29 mouse cellular contexts compared by ENCODE assay signal in the genomic region with DNA sequence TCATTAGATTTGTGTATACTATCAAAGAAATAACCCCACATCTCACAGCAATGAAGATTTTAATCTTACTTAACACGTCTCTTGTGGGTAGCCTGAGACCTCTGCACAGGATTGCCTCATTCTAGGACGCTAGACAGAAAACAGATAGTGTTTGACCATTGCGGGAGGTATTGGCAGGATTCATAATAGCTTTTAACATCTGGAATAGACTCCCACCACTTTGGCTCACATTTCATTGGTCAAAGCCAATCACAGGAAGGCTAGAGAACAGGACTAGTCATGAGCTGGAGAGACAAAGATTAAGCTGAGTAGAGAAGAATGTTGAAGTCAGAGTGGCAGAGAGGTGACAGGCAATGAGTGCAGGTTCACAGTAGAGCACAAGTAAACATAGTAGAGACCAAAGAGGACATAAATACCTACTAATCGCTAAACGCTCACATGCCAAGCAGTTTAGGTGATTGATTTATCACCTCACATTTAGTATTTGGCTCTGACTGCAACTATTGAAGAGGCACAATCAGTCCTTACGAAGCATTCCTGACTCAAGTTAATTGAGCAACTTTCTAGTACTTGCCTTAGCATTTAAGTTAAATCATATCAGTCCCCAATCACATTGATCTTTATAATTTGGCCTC.
DNase-seq lines count a peak whose midpoint lies in the region; ATAC-seq lines count a peak whose summit lies in the region.
"Had no signal": no experiment of that assay in that cellular context is flagged by ENCODE, and none has a peak within 500 bp of the region (broad histone marks: within the 10 kb centered on the region; RNA-seq: fewer than 3 reads in every experiment).

No protein-coding gene starts in this region.

- no peaks in the 10 kb centered on the region for H3K27me3 ChIP-seq in heart, embryonic 10.5 days (ENCODE audit: insufficient read depth, poor library complexity, severe bottlenecking)
- H3K27me3 ChIP-seq: CH12.LX; embryonic facial prominence, embryonic 12.5 days; embryonic facial prominence, embryonic 15.5 days; forebrain, embryonic 12.5 days; forebrain, embryonic 15.5 days; heart, embryonic 12.5 days; heart, embryonic 15.5 days; hindbrain, embryonic 13.5 days had no signal

- 79% methylated on average over 6 of the region's 6 CpGs for WGBS in heart, embryonic 10.5 days

- no peak overlapping the region for H3K27ac ChIP-seq in heart, embryonic 10.5 days
- H3K27ac ChIP-seq: embryonic facial prominence, embryonic 12.5 days; embryonic facial prominence, embryonic 15.5 days; forebrain, embryonic 12.5 days; forebrain, embryonic 15.5 days; heart, adult 2 months; heart, embryonic 15.5 days; hindbrain, embryonic 10.5 days; hindbrain, embryonic 13.5 days had no signal

- peak; percentile 38 for DNase-seq in gastrocnemius, adult 18-20 months (ENCODE audit: low spot score)
- no peak for DNase-seq in gastrocnemius, postnatal 25 days
- DNase-seq in heart, embryonic 10.5 days (ENCODE audit: low spot score) = peak; percentile 10
- no peak for DNase-seq in heart, postnatal 4 days
- DNase-seq in fat pad, adult 2 months (ENCODE audit: extremely low read depth, low read depth, low spot score) = peak; percentile 91
- no peak for DNase-seq in layer of hippocampus, postnatal 36 days
- DNase-seq in layer of hippocampus, postnatal 14 days (ENCODE audit: low spot score in 2 of 2) = no peak
- DNase-seq: adrenal gland, adult 8-10 months; adrenal gland, postnatal 25 days; cerebellum, adult 11-12 months; cerebellum, adult 8-10 months; cerebellum, postnatal 10 days; gastrocnemius, postnatal 10 days; heart, adult 2 months; heart, postnatal 10 days; kidney, adult 2 months had no signal

- ATAC-seq in CD4-positive, CD25-positive, alpha-beta regulatory T cell, adult 4 months = peak; percentile 15
- ATAC-seq: forebrain, embryonic 15.5 days; hindbrain, embryonic 16.5 days; intestine, postnatal 0 days had no signal

- no peaks in the 10 kb centered on the region for H3K9me3 ChIP-seq in heart, embryonic 10.5 days
- H3K9me3 ChIP-seq: embryonic facial prominence, embryonic 12.5 days; embryonic facial prominence, embryonic 15.5 days; forebrain, embryonic 12.5 days; forebrain, embryonic 15.5 days; heart, embryonic 12.5 days; heart, embryonic 15.5 days; hindbrain, embryonic 10.5 days; hindbrain, embryonic 13.5 days had no signal

- H3K36me3 ChIP-seq in heart, embryonic 10.5 days = no peaks in the 10 kb centered on the region
- H3K36me3 ChIP-seq: embryonic facial prominence, embryonic 12.5 days; embryonic facial prominence, embryonic 15.5 days; forebrain, embryonic 12.5 days; forebrain, embryonic 15.5 days; G1E; heart, embryonic 15.5 days; hindbrain, embryonic 10.5 days; hindbrain, embryonic 13.5 days had no signal

- no peak overlapping the region for H3K4me3 ChIP-seq in heart, embryonic 10.5 days
- H3K4me3 ChIP-seq: embryonic facial prominence, embryonic 12.5 days; embryonic facial prominence, embryonic 15.5 days; forebrain, embryonic 12.5 days; forebrain, embryonic 15.5 days; heart, adult 2 months; heart, embryonic 12.5 days; heart, embryonic 15.5 days; hindbrain, embryonic 10.5 days; hindbrain, embryonic 13.5 days had no signal

- no peaks in the 10 kb centered on the region for H3K4me1 ChIP-seq in heart, embryonic 10.5 days
- H3K4me1 ChIP-seq: embryonic facial prominence, embryonic 12.5 days; heart, embryonic 15.5 days; hindbrain, embryonic 13.5 days had no signal

Comparison
In these comparisons a context has a peak if more than half of its experiments do, and no peak if none do; other contexts are left out.
1. DNase-seq: peak in gastrocnemius, adult 18-20 months (single experiment), heart, embryonic 10.5 days (single experiment) and fat pad, adult 2 months (single experiment); none in gastrocnemius, postnatal 25 days (single experiment), heart, postnatal 4 days (single experiment), layer of hippocampus, postnatal 36 days (0 of 2) and layer of hippocampus, postnatal 14 days (0 of 2).